Mouse (Mus musculus): ENCODE data around the gene Nppa. TPM values are rescaled to one million over a fixed set of nuclear protein-coding genes. Genes with fewer than 3 reads are reported as not detected.

Nppa gene
- total and polyA plus RNA-seq, 3 experiments, result 0.26 TPM; not detected in 2

GRCm38 (mm10) chr4:148016981-148017380 lies 16.5 kb downstream of the Nppa start:
- Histone ChIP-seq H3K27me3 (ENCODE audit: control insufficient read depth in 1 of 2, insufficient read depth in 2 of 2, low read length in 2 of 2) (no peaks in the 10 kb centered on the region), H3K4me3 (ENCODE audit: control insufficient read depth in 1 of 2, insufficient read depth in 1 of 2, low read depth in 2 of 2, low read length in 2 of 2) (no peak overlapping the region), H3K4me1 (ENCODE audit: control insufficient read depth in 1 of 2, insufficient read depth in 2 of 2, low read length in 2 of 2) (no peaks in the 10 kb centered on the region), H3K9me3 (replicated peaks; ENCODE audit: insufficient read depth, low read length) (no peaks in the 10 kb centered on the region), H3K79me2 (ENCODE audit: control insufficient read depth, insufficient read depth, low read length, poor library complexity) (no peaks in the 10 kb centered on the region), H3K27ac (ENCODE audit: control insufficient read depth, low read depth, low read length) (no peak overlapping the region), H3K9ac (ENCODE audit: control insufficient read depth, low read depth, low read length, poor library complexity, severe bottlenecking) (no peak overlapping the region), H3K36me3 (ENCODE audit: control insufficient read depth in 1 of 2, insufficient read depth in 2 of 2, low read length in 2 of 2) (peaks cover 0 to 2% of the 10 kb centered on the region in 2 experiments; a peak in 1 of 4 replicates)
- TF ChIP-seq TBP (IDR thresholded peaks at IDR 0.05; ENCODE audit: low read depth, low read length) (no peak), GABPA (IDR thresholded peaks at IDR 0.05; ENCODE audit: low read depth, low read length) (no peak), MEF2A (IDR thresholded peaks at IDR 0.05; ENCODE audit: extremely low read depth, insufficient replicate concordance, low read depth, low read length, poor library complexity, severe bottlenecking) (no peak), ZNF384 (IDR thresholded peaks at IDR 0.05; ENCODE audit: low read depth, low read length) (no peak), ELF1 (IDR thresholded peaks at IDR 0.05; ENCODE audit: low read depth, low read length) (no peak), MAX (IDR thresholded peaks at IDR 0.05; ENCODE audit: low read length) (no peak), ZMIZ1 (IDR thresholded peaks at IDR 0.05; ENCODE audit: low read depth, low read length) (no peak), MAFK (IDR thresholded peaks at IDR 0.05; ENCODE audit: borderline replicate concordance, low read depth, low read length) (no peak), POLR2AphosphoS5 (IDR thresholded peaks at IDR 0.05; ENCODE audit: borderline replicate concordance, low read depth, low read length) (no peak), USF2 (IDR thresholded peaks at IDR 0.05; ENCODE audit: borderline replicate concordance in 1 of 2, insufficient read depth in 1 of 2, low read depth in 1 of 2, low read length in 2 of 2) (no peak), NRF1 (IDR thresholded peaks at IDR 0.05; ENCODE audit: insufficient read depth, low read depth, low read length, poor library complexity, severe bottlenecking) (no peak), CHD1 (IDR thresholded peaks at IDR 0.05; ENCODE audit: low read depth, low read length) (no peak), ZKSCAN1 (IDR thresholded peaks at IDR 0.05; ENCODE audit: low read depth, low read length) (no peak), CTCF (IDR thresholded peaks at IDR 0.05 in 2 of 3, conservative IDR thresholded peaks at IDR 0.05 in 1 of 3; ENCODE audit: control insufficient read depth in 1 of 3, insufficient read depth in 1 of 3, low read depth in 2 of 3, low read length in 3 of 3, poor library complexity in 1 of 3, severe bottlenecking in 1 of 3) (no peak), KAT2A (conservative IDR thresholded peaks at IDR 0.05; ENCODE audit: low read depth, low read length) (no peak), TAL1 (IDR thresholded peaks at IDR 0.05; ENCODE audit: low read length) (no peak), CHD2 (IDR thresholded peaks at IDR 0.05; ENCODE audit: low read length) (no peak), EP300 (IDR thresholded peaks at IDR 0.05; ENCODE audit: low read depth in 1 of 2, low read length in 2 of 2) (no peak), ETS1 (IDR thresholded peaks at IDR 0.05; ENCODE audit: low read depth, low read length) (no peak), RAD21 (IDR thresholded peaks at IDR 0.05; ENCODE audit: low read depth, low read length) (no peak)
- DNase-seq (ENCODE audit: low read depth, low spot score), result no peak

DNA sequence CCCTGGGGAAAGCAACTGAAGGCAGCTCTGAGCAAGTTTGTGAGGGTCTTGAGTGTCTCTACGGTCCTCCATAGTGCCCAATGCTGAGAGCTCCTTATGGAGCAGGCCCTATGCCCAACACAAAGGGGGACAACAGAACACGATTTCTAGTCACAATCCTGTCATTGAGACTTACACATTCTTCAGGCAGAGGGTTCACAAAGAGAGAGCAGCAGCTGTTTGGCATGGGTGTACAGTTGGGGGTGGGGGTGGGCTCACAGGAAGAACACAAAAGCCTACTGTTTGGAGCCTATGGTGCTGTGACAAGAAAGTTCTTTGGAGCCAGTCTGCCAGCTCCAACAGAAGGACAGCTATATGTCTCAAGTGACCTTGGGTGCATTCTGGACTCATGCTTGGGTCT lies 17.9 kb downstream of the Nppa start:
- DNase-seq (ENCODE audit: low read depth, low spot score), result no peak
- H3K4me3 ChIP-seq (ENCODE audit: control insufficient read depth in 1 of 2, insufficient read depth in 1 of 2, low read depth in 2 of 2, low read length in 2 of 2), result no peak overlapping the region
- H3K9me3 ChIP-seq (replicated peaks; ENCODE audit: insufficient read depth, low read length), result no peaks in the 10 kb centered on the region
- no peaks in the 10 kb centered on the region for H3K4me1 ChIP-seq (ENCODE audit: control insufficient read depth in 1 of 2, insufficient read depth in 2 of 2, low read length in 2 of 2)
- H3K9ac ChIP-seq (ENCODE audit: control insufficient read depth, low read depth, low read length, poor library complexity, severe bottlenecking), result no peak overlapping the region
- H3K36me3 ChIP-seq (ENCODE audit: control insufficient read depth in 1 of 2, insufficient read depth in 2 of 2, low read length in 2 of 2), result peaks cover 0 to 2% of the 10 kb centered on the region in 2 experiments; a peak in 1 of 4 replicates
- no peak for TF ChIP-seq HCFC1 (IDR thresholded peaks at IDR 0.05; ENCODE audit: low read depth, low read length)
- no peak for TF ChIP-seq USF1 (IDR thresholded peaks at IDR 0.05; ENCODE audit: low read depth, low read length)
- no peak for TF ChIP-seq CHD2 (IDR thresholded peaks at IDR 0.05; ENCODE audit: low read length)
- no peak for TF ChIP-seq ELF1 (IDR thresholded peaks at IDR 0.05; ENCODE audit: low read depth, low read length)
- TF ChIP-seq NRF1 (IDR thresholded peaks at IDR 0.05; ENCODE audit: insufficient read depth, low read depth, low read length, poor library complexity, severe bottlenecking), result no peak
- TF ChIP-seq MYB (IDR thresholded peaks at IDR 0.05; ENCODE audit: low read depth, low read length), result no peak
- TF ChIP-seq POLR2AphosphoS5 (IDR thresholded peaks at IDR 0.05; ENCODE audit: borderline replicate concordance, low read depth, low read length), result no peak
- no peak for TF ChIP-seq MAFK (IDR thresholded peaks at IDR 0.05; ENCODE audit: borderline replicate concordance, low read depth, low read length)
- TF ChIP-seq TBP (IDR thresholded peaks at IDR 0.05; ENCODE audit: low read depth, low read length), result no peak
- TF ChIP-seq KAT2A (conservative IDR thresholded peaks at IDR 0.05; ENCODE audit: low read depth, low read length), result no peak
- TF ChIP-seq RCOR1 (IDR thresholded peaks at IDR 0.05; ENCODE audit: low read depth, low read length), result no peak
- TF ChIP-seq ZNF384 (IDR thresholded peaks at IDR 0.05; ENCODE audit: low read depth, low read length), result no peak
- TF ChIP-seq ZC3H11A (IDR thresholded peaks at IDR 0.05; ENCODE audit: low read depth, low read length), result no peak
- TF ChIP-seq TCF12 (IDR thresholded peaks at IDR 0.05; ENCODE audit: low read depth, low read length), result no peak
- no peak for TF ChIP-seq MAX (IDR thresholded peaks at IDR 0.05; ENCODE audit: low read length)
- no peak for TF ChIP-seq GABPA (IDR thresholded peaks at IDR 0.05; ENCODE audit: low read depth, low read length)
- no peak for TF ChIP-seq MYC (IDR thresholded peaks at IDR 0.05; ENCODE audit: low read depth, low read length)
- no peak for TF ChIP-seq SMC3 (IDR thresholded peaks at IDR 0.05; ENCODE audit: low read depth, low read length)
- TF ChIP-seq UBTF (IDR thresholded peaks at IDR 0.05; ENCODE audit: borderline replicate concordance, insufficient read depth, low read depth, low read length), result no peak
- no peak overlapping the region for H3K27ac ChIP-seq (ENCODE audit: control insufficient read depth, low read depth, low read length)
- no peaks in the 10 kb centered on the region for H3K27me3 ChIP-seq (ENCODE audit: control insufficient read depth in 1 of 2, insufficient read depth in 2 of 2, low read length in 2 of 2)
- H3K79me2 ChIP-seq (ENCODE audit: control insufficient read depth, insufficient read depth, low read length, poor library complexity), result no peaks in the 10 kb centered on the region
